Mouse (Mus musculus): ENCODE data around the gene Clcnkb. TPM values are rescaled to one million over a fixed set of nuclear protein-coding genes. Genes with fewer than 3 reads are reported as not detected.

The Clcnkb gene
- polyA plus RNA-seq, 1 experiment, result not detected

DNA sequence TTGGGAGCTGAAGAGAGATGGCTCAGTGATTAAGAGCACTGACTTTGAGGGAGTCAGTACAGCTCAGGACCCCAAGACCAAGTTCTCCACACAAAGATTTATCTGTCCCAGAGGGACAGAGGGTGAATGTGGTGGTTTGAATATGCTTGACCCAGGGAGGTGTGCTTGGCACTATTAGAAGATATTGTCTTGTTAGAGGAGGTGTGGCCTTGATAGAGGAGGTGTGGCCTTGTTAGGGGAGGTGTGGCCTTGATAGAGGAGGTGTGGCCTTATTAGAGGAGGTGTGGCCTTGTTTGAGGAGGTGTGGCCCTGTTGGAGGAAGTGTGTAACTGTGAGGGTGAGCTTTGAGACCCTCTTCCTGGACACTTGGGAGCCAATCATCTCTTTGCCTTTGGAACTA, 58.0 kb downstream of the Clcnkb start:
- H3K4me3 ChIP-seq (ENCODE audit: insufficient read depth, low read depth, low read length), result no peak overlapping the region
- H3K4me1 ChIP-seq (ENCODE audit: control insufficient read depth, insufficient read depth, low read length), result peaks cover under 1% of the 10 kb centered on the region; the same call in 1 of the 2 replicates
- TF ChIP-seq POLR2A (IDR thresholded peaks at IDR 0.05; ENCODE audit: insufficient read depth, low read depth, low read length) (no peak), CTCF (IDR thresholded peaks at IDR 0.05; ENCODE audit: insufficient read depth, low read depth, low read length) (no peak)
- H3K27ac ChIP-seq (ENCODE audit: insufficient read depth, low read depth, low read length), result no peak overlapping the region

Other genes with a start within 250 kb of the Clcnkb start
- gene Rsg1, start 202.1 kb downstream of the Clcnkb start, polyA plus RNA-seq (2012; ENCODE audit: insufficient read depth, insufficient read length, low replicate concordance, missing spikeins), result not detected in 2 replicates
- not detected in 2 replicates for gene Arhgef19, start 176.5 kb downstream of the Clcnkb start, polyA plus RNA-seq (2012; ENCODE audit: insufficient read depth, insufficient read length, low replicate concordance, missing spikeins)
- not detected in 2 replicates for gene Epha2, start 114.8 kb downstream of the Clcnkb start, polyA plus RNA-seq (2012; ENCODE audit: insufficient read depth, insufficient read length, low replicate concordance, missing spikeins)
- gene Fam131c, start 47.8 kb downstream of the Clcnkb start, polyA plus RNA-seq (2012; ENCODE audit: insufficient read depth, insufficient read length, low replicate concordance, missing spikeins), result not detected in 2 replicates
- gene Clcnka, start 17.3 kb downstream of the Clcnkb start, polyA plus RNA-seq (2012; ENCODE audit: insufficient read depth, insufficient read length, low replicate concordance, missing spikeins), result not detected in 2 replicates
- gene Hspb7, start 4.8 kb upstream of the Clcnkb start, polyA plus RNA-seq (2012; ENCODE audit: insufficient read depth, insufficient read length, low replicate concordance, missing spikeins), result not detected in 2 replicates
- not detected in 2 replicates for gene Srarp, start 20.1 kb upstream of the Clcnkb start, polyA plus RNA-seq (2012; ENCODE audit: insufficient read depth, insufficient read length, low replicate concordance, missing spikeins)
- not detected in 2 replicates for gene Zbtb17, start 28.6 kb upstream of the Clcnkb start, polyA plus RNA-seq (2012; ENCODE audit: insufficient read depth, insufficient read length, low replicate concordance, missing spikeins)
- 41.7 TPM in 1 of 2 replicates, not detected in the other for gene Spen, start 122.6 kb upstream of the Clcnkb start, polyA plus RNA-seq (2012; ENCODE audit: insufficient read depth, insufficient read length, low replicate concordance, missing spikeins)
- gene Fblim1, start 190.1 kb upstream of the Clcnkb start, polyA plus RNA-seq (2012; ENCODE audit: insufficient read depth, insufficient read length, low replicate concordance, missing spikeins), result not detected in 2 replicates
- not detected in 2 replicates for gene Tmem82, start 202.6 kb upstream of the Clcnkb start, polyA plus RNA-seq (2012; ENCODE audit: insufficient read depth, insufficient read length, low replicate concordance, missing spikeins)
- not detected in 2 replicates for gene Slc25a34, start 207.8 kb upstream of the Clcnkb start, polyA plus RNA-seq (2012; ENCODE audit: insufficient read depth, insufficient read length, low replicate concordance, missing spikeins)
- gene Plekhm2, start 248.9 kb upstream of the Clcnkb start, polyA plus RNA-seq (2012; ENCODE audit: insufficient read depth, insufficient read length, low replicate concordance, missing spikeins), result not detected in 2 replicates